Mouse (Mus musculus): Measurements from ENCODE around the gene Ccdc171. TPM values are rescaled to one million over a fixed set of nuclear protein-coding genes. Genes with fewer than 3 reads are reported as not detected.
"Not testable (repeated sequence)": the region's sequence is repeated elsewhere in the genome, so short reads cannot be mapped to it uniquely, and the experiment has no call there.

Gene Ccdc171
- polyA plus RNA-seq, 1 experiment from 2014 or later, result 3.5 TPM

DNA sequence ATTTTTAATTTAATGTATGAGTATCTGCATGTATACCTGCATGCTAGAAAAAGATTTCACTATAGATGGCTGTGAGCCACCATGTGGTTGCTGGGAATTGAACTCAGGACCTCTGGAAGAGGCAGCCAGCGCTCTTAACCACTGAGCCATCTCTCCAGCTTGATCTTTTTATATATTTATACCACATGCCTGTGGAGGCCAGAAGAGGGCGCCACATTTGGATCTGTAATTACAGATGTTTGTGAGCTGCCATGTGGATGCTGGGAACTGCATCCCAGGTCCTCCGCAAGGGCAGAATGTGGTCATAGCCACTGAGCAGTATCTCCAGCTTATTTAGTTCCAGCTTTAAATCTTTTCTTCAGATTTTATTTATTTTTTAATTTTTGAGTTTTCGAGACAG lies 5.0 kb upstream of the Ccdc171 start:
- DNase-seq (ENCODE audit: low spot score) (no peak), ATAC-seq (ENCODE audit: low FRiP score) (no peak)
- no peak overlapping the region for H3K27ac ChIP-seq
- WGBS, result 87% methylated on average over 4 of the region's 4 CpGs
- no peaks in the 10 kb centered on the region for H3K36me3 ChIP-seq (replicated peaks; ENCODE audit: control insufficient read depth, insufficient read depth)
- no peak overlapping the region for H3K4me3 ChIP-seq (replicated peaks; ENCODE audit: low read length)
- peaks cover 11% of the 10 kb centered on the region for H3K4me1 ChIP-seq (replicated peaks; ENCODE audit: control insufficient read depth, insufficient read depth, low read length)
- H3K9me3 ChIP-seq (ENCODE audit: control insufficient read depth, low read length), result no peaks in the 10 kb centered on the region
- H3K9ac ChIP-seq, result no peak overlapping the region
- no peak overlapping the region for H3K4me2 ChIP-seq (replicated peaks)
- no peaks in the 10 kb centered on the region for H3K27me3 ChIP-seq (ENCODE audit: control insufficient read depth, insufficient read depth, low read length)

DNA sequence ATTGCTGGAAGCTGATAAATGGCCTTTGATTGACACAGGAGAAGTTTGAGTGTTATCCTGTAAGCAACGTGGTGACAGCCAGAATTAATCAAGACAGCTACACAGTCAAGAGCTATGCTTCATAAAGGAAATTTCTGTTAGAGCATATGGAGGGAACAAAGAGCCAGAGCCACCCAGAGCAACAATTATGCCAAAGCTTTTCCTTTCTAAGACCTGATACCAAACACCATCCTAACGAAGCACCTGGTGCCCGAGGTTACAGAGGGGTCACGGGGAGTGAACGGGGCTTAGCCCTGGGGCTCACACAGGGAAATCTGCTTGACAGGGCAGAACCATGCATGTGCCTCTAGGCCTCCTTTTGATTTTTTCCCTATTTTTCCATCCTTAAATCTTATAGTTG lies 3.3 kb upstream of the Ccdc171 start:
- no peak overlapping the region for H3K27ac ChIP-seq
- H3K27me3 ChIP-seq (ENCODE audit: control insufficient read depth, insufficient read depth, low read length), result no peaks in the 10 kb centered on the region
- no peaks in the 10 kb centered on the region for H3K9me3 ChIP-seq (ENCODE audit: control insufficient read depth, low read length)
- DNase-seq (ENCODE audit: low spot score), result no peak
- ATAC-seq (ENCODE audit: low FRiP score), result no peak
- H3K9ac ChIP-seq, result no peak overlapping the region
- peaks cover 11% of the 10 kb centered on the region for H3K4me1 ChIP-seq (replicated peaks; ENCODE audit: control insufficient read depth, insufficient read depth, low read length)
- H3K36me3 ChIP-seq (replicated peaks; ENCODE audit: control insufficient read depth, insufficient read depth), result no peaks in the 10 kb centered on the region
- H3K4me3 ChIP-seq (replicated peaks; ENCODE audit: low read length), result no peak overlapping the region
- no peak overlapping the region for H3K4me2 ChIP-seq (replicated peaks)
- 38% methylated on average over 5 of the region's 5 CpGs for WGBS

DNA sequence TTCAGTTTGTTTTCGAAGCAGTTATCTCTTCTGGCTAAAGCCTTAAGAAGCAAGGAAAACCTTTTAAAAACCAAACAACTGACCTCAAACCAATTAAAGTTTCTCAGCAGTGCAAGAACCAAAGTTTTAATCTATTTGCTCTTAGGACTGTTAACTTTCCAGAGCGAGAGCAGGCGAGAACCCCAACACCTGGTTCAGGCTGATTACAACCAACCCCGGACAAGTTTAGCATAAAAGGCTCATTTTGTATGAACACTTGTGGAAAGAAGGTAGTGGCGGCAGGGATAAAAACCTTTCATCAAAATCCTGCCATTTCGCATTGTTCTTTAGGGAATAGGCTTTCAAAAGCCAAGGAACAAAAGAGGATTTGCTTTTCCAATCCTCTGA lies 896 bp upstream of the Ccdc171 start:
- H3K4me2 ChIP-seq (replicated peaks), result peak overlapping the region; percentile 92
- no peaks in the 10 kb centered on the region for H3K27me3 ChIP-seq (ENCODE audit: control insufficient read depth, insufficient read depth, low read length)
- H3K9ac ChIP-seq, result peak overlapping the region; percentile 86
- H3K4me1 ChIP-seq (replicated peaks; ENCODE audit: control insufficient read depth, insufficient read depth, low read length), result peaks cover 11% of the 10 kb centered on the region
- H3K9me3 ChIP-seq (ENCODE audit: control insufficient read depth, low read length), result no peaks in the 10 kb centered on the region
- no peaks in the 10 kb centered on the region for H3K36me3 ChIP-seq (replicated peaks; ENCODE audit: control insufficient read depth, insufficient read depth)
- DNase-seq (ENCODE audit: low spot score) (no peak), ATAC-seq (ENCODE audit: low FRiP score) (peak; percentile 1; the same call in 1 of the 2 replicates)
- peak overlapping the region; percentile 74 for H3K4me3 ChIP-seq (replicated peaks; ENCODE audit: low read length)
- 8% methylated on average over 6 of the region's 6 CpGs for WGBS
- peak overlapping the region; percentile 99 for H3K27ac ChIP-seq

DNA sequence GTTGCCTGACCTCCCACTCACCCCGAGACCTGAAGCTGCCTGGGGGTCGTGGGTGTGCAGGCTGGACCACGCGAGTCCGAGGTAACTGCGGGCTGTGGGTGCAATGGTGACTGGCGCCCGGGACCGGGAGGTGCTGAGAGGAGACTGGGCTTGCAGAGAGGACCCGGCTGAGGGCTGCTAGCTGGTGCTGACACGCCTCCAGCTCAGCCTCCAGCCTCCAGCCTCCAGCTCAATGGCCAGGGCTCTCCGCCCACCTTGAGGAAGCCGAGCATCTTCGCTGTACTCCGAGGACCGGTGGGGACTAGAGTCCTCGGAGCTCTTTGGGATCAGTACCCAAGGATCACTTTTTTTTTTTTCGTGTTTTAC lies 328 bp downstream of the Ccdc171 start:
- peaks cover 11% of the 10 kb centered on the region for H3K4me1 ChIP-seq (replicated peaks; ENCODE audit: control insufficient read depth, insufficient read depth, low read length)
- no peaks in the 10 kb centered on the region for H3K9me3 ChIP-seq (ENCODE audit: control insufficient read depth, low read length)
- H3K27me3 ChIP-seq (ENCODE audit: control insufficient read depth, insufficient read depth, low read length), result no peaks in the 10 kb centered on the region
- H3K36me3 ChIP-seq (replicated peaks; ENCODE audit: control insufficient read depth, insufficient read depth), result no peaks in the 10 kb centered on the region
- DNase-seq (ENCODE audit: low spot score) (no peak), ATAC-seq (ENCODE audit: low FRiP score) (peak; percentile 66)
- H3K9ac ChIP-seq, result peak overlapping the region; percentile 77
- H3K4me3 ChIP-seq (replicated peaks; ENCODE audit: low read length), result peak overlapping the region; percentile 74
- peak overlapping the region; percentile 78 for H3K27ac ChIP-seq
- under 1% methylated on average over 18 of the region's 18 CpGs for whole genome bisulfite sequencing
- H3K4me2 ChIP-seq (replicated peaks), result peak overlapping the region; percentile 92

DNA sequence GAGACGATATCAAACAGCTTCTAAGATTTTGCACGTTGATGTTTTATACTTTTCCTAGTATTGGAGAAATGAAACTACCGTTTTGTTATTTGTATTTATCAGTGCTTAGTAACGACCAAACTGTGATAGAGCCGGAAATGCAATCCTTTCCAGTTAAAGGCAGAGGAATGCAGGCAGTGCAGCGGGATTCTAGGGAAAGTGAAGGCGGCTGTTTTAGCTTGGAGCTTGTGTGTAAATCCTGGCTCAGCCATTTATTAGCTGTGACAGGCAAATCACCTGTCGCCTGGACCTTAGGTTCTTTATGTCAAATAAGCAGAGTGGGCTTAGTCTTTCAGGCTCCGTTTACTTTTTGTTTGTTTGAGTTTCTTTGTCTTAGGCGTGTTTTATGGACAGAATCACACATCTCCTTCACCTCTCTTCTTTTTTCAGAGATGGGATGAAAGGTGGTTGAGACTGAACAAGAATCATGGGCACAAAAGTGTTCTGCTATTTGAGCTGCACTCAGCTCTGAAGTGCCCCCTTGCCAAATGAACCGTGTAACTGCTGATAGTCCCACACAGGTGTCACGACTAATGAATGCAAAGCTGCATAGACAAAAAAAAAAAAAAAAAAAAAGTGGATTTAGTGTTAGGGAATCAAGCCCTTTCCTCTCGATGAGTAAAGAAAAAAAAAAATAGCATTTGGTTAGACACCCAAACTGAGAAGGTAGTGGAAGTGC lies 1.1 kb downstream of the Ccdc171 start:
- H3K4me3 ChIP-seq (replicated peaks; ENCODE audit: low read length), result peak overlapping the region; percentile 74
- peaks cover 11% of the 10 kb centered on the region for H3K4me1 ChIP-seq (replicated peaks; ENCODE audit: control insufficient read depth, insufficient read depth, low read length)
- WGBS, result 12% methylated on average over 13 of the region's 13 CpGs
- no peaks in the 10 kb centered on the region for H3K9me3 ChIP-seq (ENCODE audit: control insufficient read depth, low read length)
- ATAC-seq (ENCODE audit: low FRiP score) (no peak), DNase-seq (ENCODE audit: low spot score) (no peak)
- peak overlapping the region; percentile 18; the same call in 1 of the 2 replicates for H3K9ac ChIP-seq
- peak overlapping the region; percentile 92 for H3K4me2 ChIP-seq (replicated peaks)
- no peaks in the 10 kb centered on the region for H3K27me3 ChIP-seq (ENCODE audit: control insufficient read depth, insufficient read depth, low read length)
- H3K36me3 ChIP-seq (replicated peaks; ENCODE audit: control insufficient read depth, insufficient read depth), result no peaks in the 10 kb centered on the region
- no peak overlapping the region for H3K27ac ChIP-seq

DNA sequence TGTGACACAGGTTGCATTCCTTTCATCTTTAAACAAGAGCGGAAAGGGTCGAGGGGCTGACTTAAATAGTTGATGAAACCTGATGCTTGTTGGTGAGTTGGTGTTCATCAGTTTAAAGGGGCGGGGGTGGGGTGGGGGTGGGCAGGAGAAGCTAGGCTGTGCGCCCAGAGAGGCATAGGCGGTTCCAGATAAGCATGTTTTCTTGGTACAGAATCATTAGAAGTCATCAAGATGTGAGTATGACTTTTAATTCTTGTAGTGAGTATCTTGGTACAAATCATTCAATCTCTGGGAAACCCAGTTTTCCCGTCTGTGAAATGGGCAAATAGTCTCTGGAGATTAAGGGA lies 1.6 kb downstream of the Ccdc171 start:
- no peak for ATAC-seq (ENCODE audit: low FRiP score)

DNA sequence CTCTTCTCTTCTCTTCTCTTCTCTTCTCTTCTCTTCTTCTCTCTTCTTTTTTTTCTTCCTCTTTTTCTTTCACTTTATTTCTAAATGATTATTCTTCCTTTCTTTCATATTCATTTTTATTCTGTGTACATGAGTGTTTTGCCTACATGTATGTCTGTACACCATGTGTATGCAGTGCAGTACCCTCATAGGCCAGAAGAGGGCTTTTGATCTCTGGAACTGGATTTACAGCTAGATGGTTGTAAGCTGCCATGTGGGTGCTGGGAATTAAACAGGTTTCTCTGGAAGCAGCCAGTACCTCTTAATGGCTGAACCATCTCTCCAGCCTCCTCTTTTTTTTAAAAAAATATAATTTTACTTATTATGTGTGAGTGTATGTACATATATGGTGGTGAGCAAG lies 2.6 kb downstream of the Ccdc171 start:
- DNase-seq (ENCODE audit: low spot score), result no peak

More for the DNA sequence above, 1.6 kb downstream of the Ccdc171 start:
- Histone ChIP-seq H3K9ac (no peak overlapping the region), H3K9me3 (ENCODE audit: control insufficient read depth, low read length) (no peaks in the 10 kb centered on the region), H3K4me2 (replicated peaks) (no peak overlapping the region), H3K36me3 (replicated peaks; ENCODE audit: control insufficient read depth, insufficient read depth) (no peaks in the 10 kb centered on the region), H3K27me3 (ENCODE audit: control insufficient read depth, insufficient read depth, low read length) (no peaks in the 10 kb centered on the region), H3K4me3 (replicated peaks; ENCODE audit: low read length) (no peak overlapping the region), H3K4me1 (replicated peaks; ENCODE audit: control insufficient read depth, insufficient read depth, low read length) (peaks cover 11% of the 10 kb centered on the region), H3K27ac (no peak overlapping the region)
- 69% methylated on average over 6 of the region's 6 CpGs for WGBS
- no peak for DNase-seq (ENCODE audit: low spot score)

DNA sequence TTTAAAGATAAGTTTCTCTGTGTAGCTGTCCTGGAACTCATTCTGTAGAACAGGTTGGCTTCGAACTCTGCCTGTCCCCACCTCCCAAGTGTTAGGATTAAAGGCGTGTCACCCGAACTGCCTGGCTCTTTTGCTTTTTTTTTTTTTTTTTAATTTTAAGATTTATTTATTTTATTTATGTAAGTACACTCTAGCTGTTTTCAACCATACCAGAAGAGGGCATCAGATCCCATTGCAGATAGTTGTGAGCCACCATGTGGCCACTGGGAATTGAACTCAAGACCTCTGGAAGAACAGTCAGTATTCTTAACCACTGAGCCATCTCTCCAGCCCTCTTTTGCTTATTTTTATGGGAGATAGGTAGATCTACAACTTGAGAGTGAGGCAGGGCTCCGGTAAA lies 4.7 kb downstream of the Ccdc171 start:
- DNase-seq (ENCODE audit: low spot score); H3K27me3 ChIP-seq (ENCODE audit: control insufficient read depth, insufficient read depth, low read length); H3K4me1 ChIP-seq (replicated peaks; ENCODE audit: control insufficient read depth, insufficient read depth, low read length); H3K9ac ChIP-seq; H3K4me3 ChIP-seq (replicated peaks; ENCODE audit: low read length); ATAC-seq (ENCODE audit: low FRiP score); H3K27ac ChIP-seq; H3K36me3 ChIP-seq (replicated peaks; ENCODE audit: control insufficient read depth, insufficient read depth); H3K4me2 ChIP-seq (replicated peaks); H3K9me3 ChIP-seq (ENCODE audit: control insufficient read depth, low read length): not testable (repeated sequence)
- 93% methylated on average over 4 of the region's 4 CpGs for WGBS

More for the DNA sequence above, 2.6 kb downstream of the Ccdc171 start:
- no peaks in the 10 kb centered on the region for H3K36me3 ChIP-seq (replicated peaks; ENCODE audit: control insufficient read depth, insufficient read depth)
- no peak overlapping the region for H3K27ac ChIP-seq
- no peaks in the 10 kb centered on the region for H3K9me3 ChIP-seq (ENCODE audit: control insufficient read depth, low read length)
- peaks cover 11% of the 10 kb centered on the region for H3K4me1 ChIP-seq (replicated peaks; ENCODE audit: control insufficient read depth, insufficient read depth, low read length)
- ATAC-seq (ENCODE audit: low FRiP score), result no peak
- no peak overlapping the region for H3K4me3 ChIP-seq (replicated peaks; ENCODE audit: low read length)
- H3K9ac ChIP-seq, result no peak overlapping the region
- H3K27me3 ChIP-seq (ENCODE audit: control insufficient read depth, insufficient read depth, low read length), result no peaks in the 10 kb centered on the region
- no peak overlapping the region for H3K4me2 ChIP-seq (replicated peaks)

DNA sequence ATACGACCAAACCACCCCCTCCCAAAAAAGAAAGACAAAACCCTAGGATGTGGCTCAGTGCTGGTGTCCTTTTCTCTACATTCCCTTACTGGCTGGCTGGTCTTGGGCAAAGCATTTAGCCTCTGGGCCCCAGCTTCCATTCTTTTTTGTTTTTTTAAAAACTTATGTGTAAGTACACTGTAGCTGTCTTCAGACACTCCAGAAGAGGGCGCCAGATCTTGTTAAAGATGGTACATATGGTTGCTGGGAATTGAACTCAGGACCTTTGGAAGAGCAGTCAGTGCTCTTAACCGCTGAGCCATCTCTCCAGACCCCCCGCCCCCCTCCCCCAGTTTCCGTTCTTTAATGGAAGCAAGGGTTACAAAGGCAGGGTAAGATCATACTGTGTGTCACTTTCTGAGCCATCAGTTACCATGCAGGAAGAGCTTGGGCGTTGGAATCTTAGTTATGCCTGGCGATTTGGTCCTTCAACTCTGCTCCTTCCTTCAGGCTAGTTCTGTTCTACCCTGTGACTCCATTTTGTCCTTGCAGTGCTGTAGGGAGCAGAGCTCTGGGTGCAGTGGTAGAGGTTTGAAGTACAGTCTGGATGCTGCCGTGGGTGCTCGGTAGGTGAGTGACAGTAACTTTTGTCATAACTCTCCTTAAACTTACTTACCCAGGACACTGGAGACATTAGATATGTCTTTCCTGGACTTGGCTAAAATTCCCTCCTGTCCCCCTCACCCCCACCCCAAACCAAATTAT lies 8.0 kb downstream of the Ccdc171 start:
- ATAC-seq (ENCODE audit: low FRiP score), result no peak
- 89% methylated on average over 9 of the region's 9 CpGs for WGBS
- no peak overlapping the region for H3K4me2 ChIP-seq (replicated peaks)

More for the DNA sequence above, 8.0 kb downstream of the Ccdc171 start:
- no peaks in the 10 kb centered on the region for H3K4me1 ChIP-seq (replicated peaks; ENCODE audit: control insufficient read depth, insufficient read depth, low read length)
- no peaks in the 10 kb centered on the region for H3K27me3 ChIP-seq (ENCODE audit: control insufficient read depth, insufficient read depth, low read length)
- no peak overlapping the region for H3K4me3 ChIP-seq (replicated peaks; ENCODE audit: low read length)
- DNase-seq (ENCODE audit: low spot score), result no peak
- H3K36me3 ChIP-seq (replicated peaks; ENCODE audit: control insufficient read depth, insufficient read depth), result no peaks in the 10 kb centered on the region
- no peak overlapping the region for H3K9ac ChIP-seq
- H3K9me3 ChIP-seq (ENCODE audit: control insufficient read depth, low read length), result no peaks in the 10 kb centered on the region
- no peak overlapping the region for H3K27ac ChIP-seq

Measured in hindbrain, embryonic 14.5 days (tissue).